ENCODE assay signal across 20 mouse cellular contexts in the genomic region with DNA sequence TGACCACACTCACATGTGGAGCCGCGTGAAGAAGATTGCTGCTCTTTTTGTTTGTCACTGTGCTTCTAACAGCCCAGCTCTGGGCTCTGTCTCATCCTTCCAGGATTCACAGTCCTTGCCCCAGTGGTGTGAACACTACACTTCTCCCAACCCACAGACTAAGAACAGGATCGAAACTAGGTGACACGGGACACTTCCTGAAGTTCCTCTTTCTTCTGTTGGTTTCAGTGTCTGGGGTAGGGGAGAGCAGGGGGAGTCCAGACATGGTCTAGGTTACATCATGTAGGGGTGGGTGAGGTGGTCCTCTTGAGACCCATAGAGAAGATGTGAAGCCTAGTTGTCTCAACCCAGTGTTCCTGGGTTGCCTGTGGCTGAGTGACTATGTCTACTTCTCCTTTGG.
DNase-seq lines count a peak whose midpoint lies in the region; ATAC-seq lines count a peak whose summit lies in the region.
"Had no signal": no experiment of that assay in that cellular context is flagged by ENCODE, and none has a peak within 500 bp of the region (broad histone marks: within the 10 kb centered on the region; RNA-seq: fewer than 3 reads in every experiment).

No protein-coding gene starts in this region.

- DNase-seq in spleen, postnatal 36 days (ENCODE audit: low spot score in 2 of 2), result peak; percentile 40 to 53
- DNase-seq in spleen, postnatal 14 days (ENCODE audit: low spot score in 2 of 2), result no peak
- peak; percentile 13 for DNase-seq in c-Kit-positive CD71-negative TER-119-negative erythroid progenitor cells, embryonic 14.5 days (ENCODE audit: low read depth)
- DNase-seq in kidney, postnatal 36 days, result no peak
- no peak for DNase-seq in thymus, postnatal 25 days
- DNase-seq: adrenal gland, postnatal 10 days; cerebellum, adult 18-20 months; cerebellum, postnatal 14 days; gastrocnemius, postnatal 14 days; heart, adult 18-20 months; heart, postnatal 36 days; kidney, adult 8-10 months; lung, adult 18-20 months; lung, postnatal 10 days; right cerebral cortex, postnatal 4 days had no signal

- peak; percentile 97 for ATAC-seq in megakaryocyte progenitor cell, adult 5-6 weeks (replicated peaks; ENCODE audit: poor library complexity)
- ATAC-seq: forebrain, embryonic 14.5 days; intestine, embryonic 16.5 days; liver, embryonic 12.5 days; Patski had no signal

Comparison
In these comparisons a context has a peak if more than half of its experiments do, and no peak if none do; other contexts are left out.
1. DNase-seq: peak in spleen, postnatal 36 days (2 of 2) and c-Kit-positive CD71-negative TER-119-negative erythroid progenitor cells, embryonic 14.5 days (single experiment); none in spleen, postnatal 14 days (0 of 2), kidney, postnatal 36 days (0 of 2) and thymus, postnatal 25 days (single experiment).